9 mouse cellular contexts compared by ENCODE assay signal in the genomic region with DNA sequence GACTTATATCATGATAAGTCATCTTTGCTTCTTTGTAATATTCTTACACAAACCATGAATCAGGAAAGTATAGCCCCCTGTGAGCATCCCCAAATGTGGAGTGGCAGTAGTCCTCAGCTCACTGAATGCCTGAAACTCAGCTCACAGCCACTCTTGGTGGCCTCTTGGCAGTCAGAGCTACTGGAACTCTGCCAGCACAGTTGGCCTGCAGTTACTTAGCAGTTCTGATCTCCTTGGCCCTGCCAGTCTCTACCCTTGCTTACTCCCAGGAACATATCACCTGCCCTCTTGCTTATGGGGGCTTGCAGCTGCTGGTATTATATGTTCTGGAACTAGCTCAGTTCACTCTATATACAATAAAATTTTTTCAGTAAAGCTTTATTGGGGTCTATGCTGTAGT.
DNase-seq lines count a peak whose midpoint lies in the region; ATAC-seq and TF ChIP-seq lines count a peak whose summit lies in the region.
"Had no signal": no experiment of that assay in that cellular context is flagged by ENCODE, and none has a peak within 500 bp of the region (broad histone marks: within the 10 kb centered on the region; RNA-seq: fewer than 3 reads in every experiment).

No protein-coding gene starts in this region.

- DNase-seq in cerebellum, postnatal 25 days = peak; percentile 19 to 55
- DNase-seq in cerebellum, adult 11 months = no peak
- peak; percentile 28 for DNase-seq in kidney, postnatal 10 days
- DNase-seq in kidney, adult 11 months = no peak
- DNase-seq in adrenal gland, postnatal 25 days = peak; percentile 20
- peak; percentile 66 for DNase-seq in limb, embryonic 14.5 days (ENCODE audit: low spot score)
- DNase-seq in urinary bladder, adult 2 months (ENCODE audit: low spot score) = no peak

- H3K9ac ChIP-seq in limb, embryonic 14.5 days (ENCODE audit: low read depth, low read length, severe bottlenecking) = no peak overlapping the region

- no peak overlapping the region for H3K27ac ChIP-seq in limb, embryonic 14.5 days (replicated peaks; ENCODE audit: low read depth, low read length)

- no peak overlapping the region for H3K4me3 ChIP-seq in limb, embryonic 14.5 days (replicated peaks; ENCODE audit: low read length)
- H3K4me3 ChIP-seq: erythroblast, embryonic 14.5 days had no signal

- no peaks in the 10 kb centered on the region for H3K27me3 ChIP-seq in limb, embryonic 14.5 days (ENCODE audit: control insufficient read depth, insufficient read depth, low read length)

- no peak overlapping the region for H3K4me2 ChIP-seq in limb, embryonic 14.5 days (replicated peaks; ENCODE audit: low read depth, low read length, severe bottlenecking)

- H3K9me3 ChIP-seq in limb, embryonic 14.5 days (ENCODE audit: control insufficient read depth, low read length) = no peaks in the 10 kb centered on the region

- 0 out of 2 replicates have a peak, but pooled peaks have one; percentile 19 for ATAC-seq in limb, embryonic 14.5 days (ENCODE audit: low FRiP score, low read depth)
- no peak for ATAC-seq in granulocyte monocyte progenitor cell, adult 5-6 weeks (replicated peaks; ENCODE audit: poor library complexity, severe bottlenecking)

- no peaks in the 10 kb centered on the region for H3K36me3 ChIP-seq in limb, embryonic 14.5 days (ENCODE audit: control insufficient read depth, insufficient read depth, low read length)

- H3K4me1 ChIP-seq in limb, embryonic 14.5 days (ENCODE audit: control insufficient read depth, insufficient read depth, low read length) = 0 out of 2 replicates have a peak, but pooled peaks cover 4% of the 10 kb centered on the region

- TF ChIP-seq POLR2A in limb, embryonic 14.5 days (IDR thresholded peaks at IDR 0.05; ENCODE audit: borderline replicate concordance, extremely low read depth, insufficient read depth, insufficient read length) = no peak

Comparison
In these comparisons a context has a peak if more than half of its experiments do, and no peak if none do; other contexts are left out.
1. DNase-seq: peak in cerebellum, postnatal 25 days (2 of 2), kidney, postnatal 10 days (single experiment), adrenal gland, postnatal 25 days (single experiment) and limb, embryonic 14.5 days (single experiment); none in cerebellum, adult 11 months (single experiment), kidney, adult 11 months (single experiment) and urinary bladder, adult 2 months (single experiment).